Mouse (Mus musculus) lung, embryonic 14.5 days (tissue): ENCODE results near the gene Zfp954. TPM values are rescaled to one million over a fixed set of nuclear protein-coding genes. Genes with fewer than 3 reads are reported as not detected.

Experiments
- ATAC-seq: fragments of 200-750 bp; cut with Nextera tagmentation; 2 replicates; pipeline ENCODE4 v1.8.0; 2017; ENCODE audit warnings: mild to moderate bottlenecking, moderate TSS enrichment, moderate library complexity; ENCODE audit not compliant: insufficient read depth
- DNase-seq: peaks from one replicate; pipeline ENCODE4 v3.0.0-alpha.2; 2015
- H3K27ac ChIP-seq: fragments of 300-500 bp; sonication (generic); 2 replicates; pipeline ENCODE4 v1.5.1; 2014; ENCODE audit warnings: low read depth, mild to moderate bottlenecking, moderate library complexity
- H3K27me3 ChIP-seq: fragments of 300-500 bp; sonication (generic); 2 replicates; pipeline ENCODE4 v1.6.1; 2014; ENCODE audit warnings: low read length, control low read depth; ENCODE audit not compliant: insufficient read depth
- H3K36me3 ChIP-seq: fragments of 300-500 bp; sonication (generic); 2 replicates; pipeline ENCODE4 v1.6.1; 2014; ENCODE audit warnings: control low read depth; ENCODE audit not compliant: insufficient read depth
- H3K4me1 ChIP-seq: fragments of 300-500 bp; sonication (generic); 2 replicates; pipeline ENCODE4 v1.6.1; 2014; ENCODE audit warnings: antibody characterized with exemption, control low read depth; ENCODE audit not compliant: insufficient read depth
- H3K4me2 ChIP-seq: fragments of 300-500 bp; sonication (generic); 2 replicates; pipeline ENCODE4 v1.6.1; 2014; ENCODE audit warnings: mild to moderate bottlenecking
- H3K4me3 ChIP-seq: fragments of 300-500 bp; sonication (generic); 2 replicates; pipeline ENCODE4 v1.5.1; 2014; ENCODE audit warnings: low read depth, low read length
- H3K9ac ChIP-seq: fragments of 300-500 bp; sonication (generic); 2 replicates; pipeline ENCODE4 v1.6.1; 2014
- H3K9me3 ChIP-seq: fragments of 300-500 bp; sonication (generic); 2 replicates; pipeline ENCODE4 v1.6.1; 2016; ENCODE audit warnings: low read depth, low read length, control low read depth
- CTCF ChIP-seq: IDR thresholded peaks from 2 replicates; pipeline ENCODE4 v1.5.1; 2016; ENCODE audit warnings: antibody characterized with exemption, low read depth
- WGBS: fragments of 180-500 bp; shearing (Covaris S2); extraction: QIAGEN DNeasy Blood & Tissue Kit; methylation state at CpG from one replicate; pipeline ENCODE4 v1.1.7; 2014; 5-methylcytosine and 5-hydroxymethylcytosine counted together
- polyA plus RNA-seq: library from polyadenylated mRNA; unstranded; fragments of >200 nt; fragmentation: Nextera tagmentation; extraction: Ambion mirVana; gene quantifications from 2 replicates; pipeline ENCODE4 v1.2.1, GENCODE M21; 2014

The Zfp954 gene
- polyA plus RNA-seq, 1 experiment from 2014 or later = 10.5 TPM

DNA sequence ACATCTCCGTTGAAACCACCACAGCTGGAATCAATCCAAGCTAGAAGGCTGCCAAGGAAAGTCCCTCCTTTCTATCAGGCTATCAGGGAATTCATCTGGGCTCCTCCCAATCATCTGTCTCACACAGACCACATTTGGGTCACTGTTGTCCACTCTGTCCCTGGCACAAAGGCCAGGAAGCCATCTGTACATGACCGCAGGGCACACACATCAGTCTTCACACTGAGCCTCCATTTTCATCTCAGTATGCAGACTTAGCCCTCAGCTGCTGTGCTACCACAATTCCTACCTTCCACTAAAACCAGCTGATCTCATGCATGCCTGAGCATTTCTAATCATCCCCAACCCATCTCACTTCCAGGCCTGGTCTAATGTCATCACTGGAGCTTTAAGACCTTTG is 2.8 kb downstream of the Zfp954 start:
- peaks cover 21% of the 10 kb centered on the region; the same call in 1 of the 2 replicates for H3K36me3 ChIP-seq

DNA sequence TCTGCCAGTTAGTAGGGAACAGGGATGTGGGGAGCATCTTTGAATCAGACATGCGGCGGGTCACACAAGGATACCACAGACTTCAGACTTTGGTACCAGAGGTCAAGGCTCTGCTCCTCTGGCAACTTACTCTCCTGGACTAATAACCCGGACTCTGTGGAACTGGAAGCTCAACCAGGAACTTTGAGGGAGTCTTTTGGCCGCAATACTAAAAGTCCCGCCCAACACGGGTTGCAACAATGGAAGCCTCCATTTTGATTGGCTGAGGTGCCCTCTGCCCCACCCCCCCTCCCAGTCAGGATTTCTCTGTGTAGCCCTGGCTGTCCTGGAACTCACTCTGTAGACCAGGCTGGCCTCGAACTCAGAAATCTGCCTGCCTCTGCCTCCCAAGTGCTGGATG is 12.8 kb downstream of the Zfp954 start:
- no peak for TF ChIP-seq CTCF
- Histone ChIP-seq H3K9ac (no peak overlapping the region), H3K4me1 (no peaks in the 10 kb centered on the region), H3K27ac (no peak overlapping the region), H3K4me3 (no peak overlapping the region), H3K9me3 (no peaks in the 10 kb centered on the region), H3K4me2 (no peak overlapping the region), H3K36me3 (no peaks in the 10 kb centered on the region), H3K27me3 (no peaks in the 10 kb centered on the region)
- ATAC-seq = no peak
- WGBS = 87% methylated on average over 7 of the region's 7 CpGs
- DNase-seq = no peak

More for the DNA sequence above, 2.8 kb downstream of the Zfp954 start:
- Histone ChIP-seq H3K27ac (no peak overlapping the region), H3K4me3 (no peak overlapping the region), H3K4me1 (0 out of 2 replicates have a peak, but pooled peaks cover 3% of the 10 kb centered on the region), H3K4me2 (no peak overlapping the region), H3K9ac (no peak overlapping the region), H3K27me3 (no peaks in the 10 kb centered on the region), H3K9me3 (no peaks in the 10 kb centered on the region)
- no peak for DNase-seq
- no peak for TF ChIP-seq CTCF
- no peak for ATAC-seq
- 88% methylated on average over 2 of the region's 2 CpGs for WGBS

Other genes starting within 250 kb of the Zfp954 start
- gene Aurkc, start 126.2 kb downstream of the Zfp954 start, polyA plus RNA-seq = not detected in 2 replicates
- gene Zfp773, start 15.3 kb upstream of the Zfp954 start, polyA plus RNA-seq = 1.4 and 1.5 TPM in 2 replicates
- gene Zfp418, start 49.8 kb upstream of the Zfp954 start, polyA plus RNA-seq = 3.1 and 3.2 TPM in 2 replicates
- gene Zfp772, start 88.5 kb upstream of the Zfp954 start, polyA plus RNA-seq = 8.0 TPM in 2 replicates
- 0.20 and 0.29 TPM in 2 replicates for gene Vmn2r29, start 125.8 kb upstream of the Zfp954 start, polyA plus RNA-seq
- gene Gm45844, start 156.8 kb upstream of the Zfp954 start, polyA plus RNA-seq = 2.0 and 3.0 TPM in 2 replicates
- 42.3 and 45.3 TPM in 2 replicates for gene Clcn4, start 179.4 kb upstream of the Zfp954 start, polyA plus RNA-seq
- not detected in 2 replicates for gene Vmn2r30, start 216.1 kb upstream of the Zfp954 start, polyA plus RNA-seq